Mouse (Mus musculus): ENCODE results near the gene Nudt11. TPM values are rescaled to one million over a fixed set of nuclear protein-coding genes. Genes with fewer than 3 reads are reported as not detected.
"Not testable (repeated sequence)": the region's sequence is repeated elsewhere in the genome, so short reads cannot be mapped to it uniquely, and the experiment has no call there.

Gene Nudt11
- 25.6 and 27.7 TPM in 2 replicates for polyA plus RNA-seq (2015; fragmentation: Nextera tagmentation; extraction: Ambion mirVana)

- not testable (repeated sequence) for H3K27me3 ChIP-seq (ENCODE audit: control insufficient read depth, insufficient read depth, low read depth, low read length); H3K9ac ChIP-seq (ENCODE audit: low read depth, low read length); H3K4me2 ChIP-seq (ENCODE audit: low read length); H3K36me3 ChIP-seq (ENCODE audit: control insufficient read depth, insufficient read depth, low read length); H3K9me3 ChIP-seq (replicated peaks; ENCODE audit: control insufficient read depth, low read length, poor library complexity, severe bottlenecking); H3K4me1 ChIP-seq (ENCODE audit: control insufficient read depth, insufficient read depth, low read length)
- 0 out of 2 replicates have a peak within 1 kb of the TSS, but pooled peaks have one; percentile 55 for H3K27ac ChIP-seq (ENCODE audit: low read length)
- peak; percentile 93 for ATAC-seq
- WGBS = no CpG with 5 or more reads among the region's 121 CpGs
- peak within 1 kb of the TSS; percentile 42 for H3K4me3 ChIP-seq (ENCODE audit: low read depth, low read length)
These were observed at the start of gene Nudt11 for GRCm38 (mm10) chrX:6047066-6047935. Nudt11 (plus strand) TSS chrX:6047453.

DNA sequence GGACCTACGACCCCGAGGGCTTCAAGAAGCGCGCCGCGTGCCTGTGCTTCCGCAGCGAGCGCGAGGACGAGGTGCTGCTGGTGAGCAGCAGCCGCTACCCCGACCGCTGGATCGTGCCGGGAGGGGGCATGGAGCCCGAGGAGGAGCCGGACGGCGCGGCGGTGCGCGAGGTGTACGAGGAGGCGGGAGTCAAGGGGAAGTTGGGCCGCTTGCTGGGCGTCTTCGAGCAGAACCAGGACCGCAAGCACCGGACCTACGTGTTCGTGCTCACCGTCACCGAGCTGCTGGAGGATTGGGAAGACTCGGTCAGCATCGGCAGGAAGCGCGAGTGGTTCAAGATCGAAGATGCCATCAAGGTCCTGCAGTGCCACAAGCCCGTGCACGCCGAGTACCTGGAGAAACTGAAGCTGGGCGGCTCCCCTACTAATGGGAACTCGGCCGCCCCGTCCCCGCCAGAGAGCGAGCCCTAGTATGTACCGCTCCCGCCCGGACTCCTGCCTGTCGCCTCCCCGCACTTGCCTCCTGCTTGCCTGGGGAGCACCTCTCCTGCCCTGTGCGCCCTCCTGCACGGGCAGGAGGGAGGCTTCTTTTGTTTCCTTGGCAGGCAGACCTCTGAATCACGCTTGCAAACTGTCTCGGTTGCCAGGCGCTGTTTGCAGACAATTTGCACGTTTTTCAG lies 822 bp downstream of the Nudt11 start:
- ATAC-seq = peak; percentile 77
- H3K4me1 ChIP-seq (ENCODE audit: control insufficient read depth, insufficient read depth, low read length); H3K9me3 ChIP-seq (replicated peaks; ENCODE audit: control insufficient read depth, low read length, poor library complexity, severe bottlenecking); H3K36me3 ChIP-seq (ENCODE audit: control insufficient read depth, insufficient read depth, low read length); H3K27me3 ChIP-seq (ENCODE audit: control insufficient read depth, insufficient read depth, low read depth, low read length); H3K9ac ChIP-seq (ENCODE audit: low read depth, low read length): not testable (repeated sequence)
- Histone ChIP-seq H3K4me2 (ENCODE audit: low read length) (0 out of 2 replicates have a peak overlapping the region, but pooled peaks have one; percentile 53), H3K27ac (ENCODE audit: low read length) (0 out of 2 replicates have a peak overlapping the region, but pooled peaks have one; percentile 55), H3K4me3 (ENCODE audit: low read depth, low read length) (peak overlapping the region; percentile 42)
- WGBS = 20% methylated on average over 1 of the region's 60 CpGs

DNA sequence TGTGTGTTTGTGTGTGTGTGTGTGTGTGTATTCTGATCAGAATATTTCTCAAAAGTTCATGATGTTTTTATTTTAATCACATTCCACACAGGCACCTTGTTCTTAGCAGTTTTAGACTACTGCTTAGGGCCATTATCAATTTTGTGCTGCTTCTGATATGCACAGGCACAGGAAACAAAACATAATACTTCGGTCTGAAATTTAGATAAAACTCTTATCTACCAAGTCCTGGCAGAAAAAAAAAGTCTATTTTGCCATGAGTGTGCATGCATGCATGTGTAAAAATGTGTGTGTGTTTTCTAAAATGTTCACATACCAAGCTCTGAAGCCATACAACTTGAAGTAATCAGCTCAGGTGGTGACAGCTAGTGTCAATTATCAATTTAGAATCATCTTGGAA lies 14.3 kb downstream of the Nudt11 start:
- WGBS = 81% methylated on average over 1 of the region's 1 CpGs
- H3K27me3 ChIP-seq (ENCODE audit: control insufficient read depth, insufficient read depth, low read depth, low read length) = no peaks in the 10 kb centered on the region
- H3K4me3 ChIP-seq (ENCODE audit: low read depth, low read length) = no peak overlapping the region
- no peaks in the 10 kb centered on the region for H3K9me3 ChIP-seq (replicated peaks; ENCODE audit: control insufficient read depth, low read length, poor library complexity, severe bottlenecking)
- no peak overlapping the region for H3K4me2 ChIP-seq (ENCODE audit: low read length)
- no peak overlapping the region for H3K27ac ChIP-seq (ENCODE audit: low read length)
- H3K9ac ChIP-seq (ENCODE audit: low read depth, low read length) = no peak overlapping the region
- no peaks in the 10 kb centered on the region for H3K36me3 ChIP-seq (ENCODE audit: control insufficient read depth, insufficient read depth, low read length)
- no peak for ATAC-seq
- no peaks in the 10 kb centered on the region for H3K4me1 ChIP-seq (ENCODE audit: control insufficient read depth, insufficient read depth, low read length)

GRCm38 (mm10) chrX:6082954-6083680 lies 35.9 kb downstream of the Nudt11 start, which contains the start of gene AU022751:
AU022751 (minus strand) TSS chrX:6083419.
- H3K9ac ChIP-seq (ENCODE audit: low read depth, low read length) = no peak within 1 kb of the TSS
- ATAC-seq = no peak
- no peak within 1 kb of the TSS for H3K27ac ChIP-seq (ENCODE audit: low read length)
- H3K4me2 ChIP-seq (ENCODE audit: low read length) = no peak within 1 kb of the TSS
- no peaks in the 10 kb centered on the region for H3K27me3 ChIP-seq (ENCODE audit: control insufficient read depth, insufficient read depth, low read depth, low read length)
- no peaks in the 10 kb centered on the region for H3K4me1 ChIP-seq (ENCODE audit: control insufficient read depth, insufficient read depth, low read length)
- 92% methylated on average over 37 of the region's 39 CpGs for WGBS
- peaks cover 16% of the 10 kb centered on the region; the same call in 1 of the 2 replicates for H3K9me3 ChIP-seq (replicated peaks; ENCODE audit: control insufficient read depth, low read length, poor library complexity, severe bottlenecking)
- no peak within 1 kb of the TSS for H3K4me3 ChIP-seq (ENCODE audit: low read depth, low read length)
- peaks cover 2% of the 10 kb centered on the region; the same call in 1 of the 2 replicates for H3K36me3 ChIP-seq (ENCODE audit: control insufficient read depth, insufficient read depth, low read length)

DNA sequence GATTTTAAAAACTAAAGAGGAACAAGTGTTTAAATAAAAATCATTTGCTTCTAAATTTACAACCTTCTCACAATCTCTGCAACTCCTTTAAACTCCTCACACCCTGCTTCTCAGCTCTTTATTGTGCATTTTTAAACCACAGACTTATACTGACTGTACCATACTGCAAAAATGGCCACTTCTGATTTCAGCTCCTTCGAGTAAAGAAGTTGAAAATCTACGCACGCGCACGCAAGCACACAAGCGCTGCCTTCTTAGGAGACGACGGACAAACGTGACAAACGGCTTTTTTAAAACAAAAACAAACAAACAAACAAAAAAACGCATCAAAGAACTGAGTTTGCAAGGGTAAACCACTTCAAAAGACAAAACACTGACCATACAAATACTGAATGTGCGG lies 44.3 kb downstream of the Nudt11 start:
- H3K27ac ChIP-seq (ENCODE audit: low read length) = peak overlapping the region; percentile 83
- H3K4me1 ChIP-seq (ENCODE audit: control insufficient read depth, insufficient read depth, low read length) = no peaks in the 10 kb centered on the region
- peak overlapping the region; percentile 69 for H3K9ac ChIP-seq (ENCODE audit: low read depth, low read length)
- H3K4me2 ChIP-seq (ENCODE audit: low read length) = peak overlapping the region; percentile 54
- H3K36me3 ChIP-seq (ENCODE audit: control insufficient read depth, insufficient read depth, low read length) = no peaks in the 10 kb centered on the region
- ATAC-seq = peak; percentile 84
- 20% methylated on average over 12 of the region's 12 CpGs for WGBS
- peak overlapping the region; percentile 49 for H3K4me3 ChIP-seq (ENCODE audit: low read depth, low read length)
- H3K27me3 ChIP-seq (ENCODE audit: control insufficient read depth, insufficient read depth, low read depth, low read length) = no peaks in the 10 kb centered on the region
- no peaks in the 10 kb centered on the region for H3K9me3 ChIP-seq (replicated peaks; ENCODE audit: control insufficient read depth, low read length, poor library complexity, severe bottlenecking)

DNA sequence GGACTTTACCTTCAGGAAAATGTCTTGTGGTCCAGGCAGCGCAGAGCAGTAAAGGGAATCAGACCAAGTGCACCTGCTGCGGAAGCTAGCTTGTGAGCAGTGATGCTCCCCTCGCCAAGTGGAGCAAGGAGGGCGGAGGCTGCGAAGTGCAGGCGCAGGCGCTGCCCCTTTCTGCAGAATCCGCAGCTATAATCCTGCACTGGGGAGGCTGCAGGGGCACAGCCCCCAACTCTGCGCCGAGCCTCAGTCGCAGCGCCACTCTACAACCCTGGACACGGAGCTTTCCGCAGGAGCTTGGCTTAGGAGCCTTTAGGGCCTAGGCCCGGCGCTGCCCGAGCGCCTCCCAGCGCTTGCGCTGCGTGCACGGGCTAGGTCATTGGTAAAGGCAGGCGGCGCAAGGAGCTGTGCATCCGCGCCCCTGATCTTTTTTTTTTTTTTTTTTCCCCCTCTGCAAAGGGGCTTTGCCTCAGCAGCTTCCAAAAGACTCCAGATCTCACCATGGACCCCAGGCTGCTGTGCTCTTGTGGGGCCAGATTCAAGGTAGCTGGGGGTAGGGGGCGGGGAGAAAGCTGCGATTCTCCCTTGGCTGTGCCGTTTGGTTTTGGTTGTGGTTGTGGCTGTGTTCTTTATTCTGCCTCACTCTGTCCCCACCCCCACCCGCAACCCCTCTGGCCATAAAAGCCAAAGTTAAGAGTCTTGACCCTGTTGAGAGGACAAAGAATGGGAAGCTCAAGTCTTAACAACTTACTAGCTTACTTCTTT lies 44.9 kb downstream of the Nudt11 start:
- Histone ChIP-seq H3K27me3 (ENCODE audit: control insufficient read depth, insufficient read depth, low read depth, low read length) (no peaks in the 10 kb centered on the region), H3K9me3 (replicated peaks; ENCODE audit: control insufficient read depth, low read length, poor library complexity, severe bottlenecking) (no peaks in the 10 kb centered on the region), H3K4me3 (ENCODE audit: low read depth, low read length) (peak overlapping the region; percentile 49), H3K36me3 (ENCODE audit: control insufficient read depth, insufficient read depth, low read length) (no peaks in the 10 kb centered on the region), H3K4me2 (ENCODE audit: low read length) (peak overlapping the region; percentile 54), H3K4me1 (ENCODE audit: control insufficient read depth, insufficient read depth, low read length) (no peaks in the 10 kb centered on the region), H3K27ac (ENCODE audit: low read length) (peak overlapping the region; percentile 83), H3K9ac (ENCODE audit: low read depth, low read length) (peak overlapping the region; percentile 69)
- peak; percentile 99 for ATAC-seq
- WGBS = 13% methylated on average over 29 of the region's 30 CpGs

Small RNAs within 50 kb of the gene (microRNA-seq; reads per million reads assigned to microRNA genes)
- not detected for gene Gm27360

Other genes starting within 250 kb of the Nudt11 start
- not detected in 2 replicates for gene AU022751, start 36.0 kb downstream of the Nudt11 start, polyA plus RNA-seq (2015; fragmentation: Nextera tagmentation; extraction: Ambion mirVana)
- gene Nudt10, start 125.6 kb downstream of the Nudt11 start, polyA plus RNA-seq (2015; fragmentation: Nextera tagmentation; extraction: Ambion mirVana) = 58.0 and 60.0 TPM in 2 replicates